Mouse (Mus musculus) limb, embryonic 13.5 days (tissue): ENCODE measurements around the gene Gm26965. TPM values are rescaled to one million over a fixed set of nuclear protein-coding genes. Genes with fewer than 3 reads are reported as not detected.

Source experiments
- ATAC-seq: fragments of 200-750 bp; cut with Nextera tagmentation; 2 replicates; pipeline ENCODE4 v1.8.0; 2017; ENCODE audit warnings: low read depth, moderate number of reproducible peaks, moderate TSS enrichment; ENCODE audit not compliant: low FRiP score
- H3K27ac ChIP-seq: fragments of 300-500 bp; sonication (generic); 2 replicates; pipeline ENCODE4 v1.5.1; 2015; ENCODE audit warnings: inconsistent platforms, mild to moderate bottlenecking, moderate library complexity
- H3K27me3 ChIP-seq: fragments of 300-500 bp; sonication (generic); 2 replicates; pipeline ENCODE4 v1.6.1; 2015; ENCODE audit warnings: mild to moderate bottlenecking, inconsistent platforms
- H3K36me3 ChIP-seq: fragments of 300-500 bp; sonication (generic); 2 replicates; pipeline ENCODE4 v1.6.1; 2015; ENCODE audit warnings: inconsistent platforms, mild to moderate bottlenecking, moderate library complexity
- H3K4me1 ChIP-seq: fragments of 300-500 bp; sonication (generic); 2 replicates; pipeline ENCODE4 v1.6.1; 2015; ENCODE audit warnings: inconsistent platforms
- H3K4me2 ChIP-seq: fragments of 300-500 bp; sonication (generic); replicated peaks from 2 replicates; pipeline ENCODE4 v1.6.1; 2015; ENCODE audit warnings: inconsistent platforms, mild to moderate bottlenecking, moderate library complexity
- H3K4me3 ChIP-seq: fragments of 300-500 bp; sonication (generic); 2 replicates; pipeline ENCODE4 v1.5.1; 2015; ENCODE audit warnings: moderate library complexity, mild to moderate bottlenecking, inconsistent platforms
- H3K9ac ChIP-seq: fragments of 300-500 bp; sonication (generic); 2 replicates; pipeline ENCODE4 v1.6.1; 2015; ENCODE audit warnings: mild to moderate bottlenecking, inconsistent platforms
- H3K9me3 ChIP-seq: fragments of 300-500 bp; sonication (generic); 2 replicates; pipeline ENCODE4 v1.6.1; 2016; ENCODE audit warnings: inconsistent platforms
- WGBS: fragments of 180-500 bp; shearing (Covaris S2); methylation state at CpG from one replicate; pipeline ENCODE4 v1.1.7; 2015; 5-methylcytosine and 5-hydroxymethylcytosine counted together
- polyA plus RNA-seq: library from polyadenylated mRNA; unstranded; fragments of >200 nt; fragmentation: Nextera tagmentation; extraction: Ambion mirVana; gene quantifications from 2 replicates; pipeline ENCODE4 v1.2.1, GENCODE M21; 2015

Gene Gm26965
- not detected in 2 replicates for polyA plus RNA-seq

- Histone ChIP-seq H3K27ac (peak within 1 kb of the TSS; percentile 81), H3K9me3 (no peaks in the 10 kb centered on the region), H3K4me3 (peak within 1 kb of the TSS; percentile 83), H3K9ac (peak within 1 kb of the TSS; percentile 85), H3K4me1 (peaks cover 9% of the 10 kb centered on the region), H3K4me2 (peak within 1 kb of the TSS; percentile 91), H3K36me3 (peaks cover 3% of the 10 kb centered on the region; the same call in 1 of the 2 replicates), H3K27me3 (no peaks in the 10 kb centered on the region)
- WGBS: under 1% methylated on average over 27 of the region's 27 CpGs
- ATAC-seq: peak; percentile 99
These were observed at the start of gene Gm26965, which contains the start of gene Zfp87 for GRCm38 (mm10) chr13:67525753-67526410. Gm26965 (minus strand) TSS chr13:67526151. Zfp87 (minus strand) TSS chr13:67526177.

- Histone ChIP-seq H3K9ac (no peak overlapping the region), H3K36me3 (no peaks in the 10 kb centered on the region), H3K27ac (no peak overlapping the region), H3K4me1 (no peaks in the 10 kb centered on the region), H3K4me3 (no peak overlapping the region), H3K4me2 (no peak overlapping the region), H3K9me3 (no peaks in the 10 kb centered on the region), H3K27me3 (no peaks in the 10 kb centered on the region)
- 77% methylated on average over 5 of the region's 5 CpGs for WGBS
- no peak for ATAC-seq
These were observed 46.7 kb upstream of the Gm26965 start for GRCm38 (mm10) chr13:67572591-67573189.

GRCm38 (mm10) chr13:67553730-67554129 is 27.8 kb upstream of the Gm26965 start, which contains the start of gene Zfp748:
Zfp748 (minus strand) TSS chr13:67553830.
- Histone ChIP-seq H3K4me1 (peaks cover 11% of the 10 kb centered on the region), H3K36me3 (no peaks in the 10 kb centered on the region), H3K9me3 (no peaks in the 10 kb centered on the region), H3K4me2 (peak within 1 kb of the TSS; percentile 83), H3K27me3 (no peaks in the 10 kb centered on the region), H3K9ac (peak within 1 kb of the TSS; percentile 86), H3K4me3 (peak within 1 kb of the TSS; percentile 77), H3K27ac (peak within 1 kb of the TSS; percentile 90)
- 80% methylated on average over 4 of the region's 4 CpGs for WGBS
- no peak for ATAC-seq

GRCm38 (mm10) chr13:67552505-67553346 is 26.8 kb upstream of the Gm26965 start:
- peak overlapping the region; percentile 77 for H3K4me3 ChIP-seq
- peak overlapping the region; percentile 83 for H3K4me2 ChIP-seq
- no peaks in the 10 kb centered on the region for H3K27me3 ChIP-seq
- peak; percentile 98 for ATAC-seq
- H3K4me1 ChIP-seq: peaks cover 11% of the 10 kb centered on the region
- H3K27ac ChIP-seq: peak overlapping the region; percentile 90
- H3K9me3 ChIP-seq: no peaks in the 10 kb centered on the region
- H3K9ac ChIP-seq: peak overlapping the region; percentile 86
- WGBS: under 1% methylated on average over 44 of the region's 44 CpGs
- no peaks in the 10 kb centered on the region for H3K36me3 ChIP-seq

- no peak overlapping the region for H3K4me2 ChIP-seq
- H3K27me3 ChIP-seq: no peaks in the 10 kb centered on the region
- H3K27ac ChIP-seq: no peak overlapping the region
- no peaks in the 10 kb centered on the region for H3K4me1 ChIP-seq
- H3K36me3 ChIP-seq: peaks cover 49% of the 10 kb centered on the region
- no peak overlapping the region for H3K4me3 ChIP-seq
- H3K9me3 ChIP-seq: peaks cover 10% of the 10 kb centered on the region; the same call in 1 of the 2 replicates
- H3K9ac ChIP-seq: no peak overlapping the region
- WGBS: 100% methylated on average over 1 of the region's 1 CpGs
- no peak for ATAC-seq
These were observed 20.0 kb upstream of the Gm26965 start for GRCm38 (mm10) chr13:67545941-67546340.

- Histone ChIP-seq H3K4me3 (no peak overlapping the region), H3K9ac (no peak overlapping the region), H3K27me3 (no peaks in the 10 kb centered on the region), H3K9me3 (0 out of 2 replicates have a peak, but pooled peaks cover 2% of the 10 kb centered on the region), H3K27ac (no peak overlapping the region), H3K4me1 (peaks cover 9% of the 10 kb centered on the region), H3K4me2 (no peak overlapping the region), H3K36me3 (no peaks in the 10 kb centered on the region)
- no peak for ATAC-seq
- WGBS: 68% methylated on average over 3 of the region's 3 CpGs
These were observed 1.2 kb upstream of the Gm26965 start for GRCm38 (mm10) chr13:67527049-67527730.

- no peak overlapping the region for H3K9ac ChIP-seq
- no peaks in the 10 kb centered on the region for H3K27me3 ChIP-seq
- peak; percentile 6; the same call in 1 of the 2 replicates for ATAC-seq
- peak overlapping the region; percentile 78; the same call in 1 of the 2 replicates for H3K4me2 ChIP-seq
- WGBS: 79% methylated on average over 1 of the region's 1 CpGs
- H3K4me1 ChIP-seq: peaks cover 6% of the 10 kb centered on the region
- H3K9me3 ChIP-seq: no peaks in the 10 kb centered on the region
- H3K27ac ChIP-seq: no peak overlapping the region
- no peak overlapping the region for H3K4me3 ChIP-seq
- H3K36me3 ChIP-seq: peaks cover 10% of the 10 kb centered on the region
These were observed 25.0 kb downstream of the Gm26965 start for GRCm38 (mm10) chr13:67500908-67501307.

- peak within 1 kb of the TSS; percentile 83 for H3K9ac ChIP-seq
- peaks cover 6% of the 10 kb centered on the region for H3K4me1 ChIP-seq
- peaks cover 16% of the 10 kb centered on the region for H3K36me3 ChIP-seq
- peak within 1 kb of the TSS; percentile 74 for H3K4me3 ChIP-seq
- H3K4me2 ChIP-seq: peak within 1 kb of the TSS; percentile 78
- peak within 1 kb of the TSS; percentile 48; the same call in 1 of the 2 replicates for H3K27ac ChIP-seq
- no peaks in the 10 kb centered on the region for H3K27me3 ChIP-seq
- under 1% methylated on average over 22 of the region's 22 CpGs for WGBS
- ATAC-seq: peak; percentile 96
- H3K9me3 ChIP-seq: peaks cover under 1% of the 10 kb centered on the region; the same call in 1 of the 2 replicates
These were observed 25.7 kb downstream of the Gm26965 start, which contains the start of gene Zfp58 for GRCm38 (mm10) chr13:67500084-67500719. Zfp58 (minus strand) TSS chr13:67500555.

- H3K4me2 ChIP-seq: no peak overlapping the region
- no peaks in the 10 kb centered on the region for H3K27me3 ChIP-seq
- ATAC-seq: no peak
- H3K9me3 ChIP-seq: peaks cover 19% of the 10 kb centered on the region
- WGBS: 95% methylated on average over 1 of the region's 1 CpGs
- peaks cover 60% of the 10 kb centered on the region for H3K36me3 ChIP-seq
- H3K9ac ChIP-seq: no peak overlapping the region
- no peak overlapping the region for H3K4me3 ChIP-seq
- peaks cover 6% of the 10 kb centered on the region for H3K4me1 ChIP-seq
- H3K27ac ChIP-seq: no peak overlapping the region
These were observed 30.3 kb downstream of the Gm26965 start for GRCm38 (mm10) chr13:67495631-67496030.

GRCm38 (mm10) chr13:67484424-67484811 is 41.5 kb downstream of the Gm26965 start:
- H3K9me3 ChIP-seq: peaks cover 6% of the 10 kb centered on the region; the same call in 1 of the 2 replicates
- peak overlapping the region; percentile 72 for H3K9ac ChIP-seq
- H3K4me2 ChIP-seq: peak overlapping the region; percentile 64
- peaks cover 29% of the 10 kb centered on the region for H3K36me3 ChIP-seq
- H3K27ac ChIP-seq: peak overlapping the region; percentile 28; the same call in 1 of the 2 replicates
- H3K4me3 ChIP-seq: peak overlapping the region; percentile 65
- 45% methylated on average over 8 of the region's 8 CpGs for WGBS
- peak; percentile 62 for ATAC-seq
- H3K4me1 ChIP-seq: peaks cover 6% of the 10 kb centered on the region
- no peaks in the 10 kb centered on the region for H3K27me3 ChIP-seq
